Mouse (Mus musculus) skeletal muscle tissue, postnatal 0 days (tissue): ENCODE measurements around the gene Vmn1r65. TPM values are rescaled to one million over a fixed set of nuclear protein-coding genes. Genes with fewer than 3 reads are reported as not detected.

Source experiments
- polyA plus RNA-seq: library from polyadenylated mRNA; unstranded; fragments of >200 nt; fragmentation: Nextera tagmentation; extraction: Ambion mirVana; gene quantifications from 2 replicates; pipeline ENCODE4 v1.2.1, GENCODE M21; 2015

The Vmn1r65 gene
- polyA plus RNA-seq: not detected in 2 replicates

DNA sequence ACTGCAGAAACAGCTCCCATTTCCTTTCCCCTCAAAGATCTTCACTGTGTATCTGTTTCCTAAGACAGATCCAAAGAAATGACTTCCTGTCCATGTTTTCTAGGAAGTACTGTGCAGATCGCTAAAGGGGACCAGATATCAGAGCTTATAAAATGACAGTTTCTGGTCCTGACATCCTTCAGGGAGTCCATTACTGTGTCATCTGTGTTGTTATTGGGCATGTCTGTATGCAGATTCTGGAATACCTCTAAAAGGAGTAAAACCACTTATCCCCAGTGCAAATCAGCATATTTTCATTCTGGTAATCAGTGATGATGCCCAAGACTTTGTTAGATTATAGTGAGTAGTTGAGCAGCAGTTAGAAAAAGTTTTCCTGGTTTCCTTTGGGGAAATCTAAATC is at the start of gene Vmn1r65:
Vmn1r65 (minus strand) TSS at position 101 of the 400 bp plus-strand sequence.

DNA sequence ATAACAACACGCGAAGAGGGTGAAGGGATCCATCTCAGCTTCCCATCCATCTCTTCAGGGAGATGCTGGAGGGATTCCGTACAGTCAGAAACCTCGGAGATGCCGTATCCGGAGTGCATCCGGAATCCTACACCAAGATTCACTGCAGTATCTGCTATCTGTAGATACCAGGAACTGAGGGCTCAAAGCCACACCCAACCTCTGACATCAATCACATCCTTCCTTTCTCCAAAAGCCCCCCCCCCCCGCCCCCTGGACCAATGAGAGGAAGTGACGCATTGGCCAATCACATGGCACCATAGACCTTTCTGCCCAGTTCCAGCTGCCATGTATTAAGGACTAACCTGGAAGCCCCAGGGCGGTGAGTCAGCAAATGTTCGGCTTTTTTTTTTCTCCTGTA is 34.1 kb upstream of the Vmn1r65 start, which contains the start of gene Nlrp4c:
Nlrp4c (plus strand) TSS at position 301 of the 400 bp plus-strand sequence.

Other genes starting within 250 kb of the Vmn1r65 start
- not detected in 2 replicates for gene Vmn1r63, start 205.6 kb downstream of the Vmn1r65 start, polyA plus RNA-seq
- not detected in 2 replicates for gene Vmn1r64, start 126.5 kb downstream of the Vmn1r65 start, polyA plus RNA-seq
- gene Nlrp4c, start 34.2 kb upstream of the Vmn1r65 start, polyA plus RNA-seq: not detected in 2 replicates
- gene Zfp787, start 145.0 kb upstream of the Vmn1r65 start, polyA plus RNA-seq: 43.3 and 47.8 TPM in 2 replicates
- gene Zfp444, start 161.2 kb upstream of the Vmn1r65 start, polyA plus RNA-seq: 19.3 and 22.9 TPM in 2 replicates
- not detected in 2 replicates for gene Galp, start 186.1 kb upstream of the Vmn1r65 start, polyA plus RNA-seq
- not detected in 2 replicates for gene Zscan5b, start 211.3 kb upstream of the Vmn1r65 start, polyA plus RNA-seq
- not detected in 2 replicates for gene Epp13, start 241.7 kb upstream of the Vmn1r65 start, polyA plus RNA-seq